Mouse (Mus musculus) T-helper 2 cell (primary cell): Measurements from ENCODE around the gene Psma3.

Source experiments
- in situ Hi-C: fragments of 300-600 bp; cut with MboI, MseI; formaldehyde crosslinking; loops from one replicate; pipeline ENCODE4 v1.15.1; 2025; ENCODE audit warnings: high pct_unique_total_duplicates

Gene Psma3

GRCm38 (mm10) chr12:70974441-70975266 is at the start of gene Psma3:
TSS of gene Psma3 (plus strand) at chr12:70974621.
- in situ Hi-C loops: loop anchor here (25.0 kb wide), 1 partner anchor 1812 kb away; the partner anchor contains the start of genes Lrr1 and Rps29

- in situ Hi-C loops: no loop called here
Observed at GRCm38 (mm10) chr12:70929781-70930180, 44.6 kb upstream of the Psma3 start.

GRCm38 (mm10) chr12:70937150-70937549 is 37.3 kb upstream of the Psma3 start:
- in situ Hi-C loops: no loop called here

GRCm38 (mm10) chr12:70937571-70938384 is 36.6 kb upstream of the Psma3 start, which contains the start of gene Actr10:
TSS of gene Actr10 (plus strand) at chr12:70937857.
- in situ Hi-C loops: no loop called here

GRCm38 (mm10) chr12:70940806-70941205 is 33.6 kb upstream of the Psma3 start:
- in situ Hi-C loops: loop anchor here (10.0 kb wide), 1 partner anchor 1626 kb away; no protein-coding TSS in a partner anchor

GRCm38 (mm10) chr12:70944181-70944580 is 30.2 kb upstream of the Psma3 start:
- in situ Hi-C loops: loop anchor here (10.0 kb wide), 1 partner anchor 1629 kb away; no protein-coding TSS in a partner anchor

- in situ Hi-C loops: loop anchor here (10.0 kb wide), 1 partner anchor 1632 kb away; no protein-coding TSS in a partner anchor
Observed at GRCm38 (mm10) chr12:70946585-70947256, 27.7 kb upstream of the Psma3 start.

- in situ Hi-C loops: loop anchor here (25.0 kb wide), 1 partner anchor 1796 kb away; the partner anchor contains the start of genes Lrr1 and Rps29
Observed at GRCm38 (mm10) chr12:70958640-70959039, 15.8 kb upstream of the Psma3 start.

- in situ Hi-C loops: loop anchor here (5.0 to 25.0 kb wide), 2 partner anchors 50 to 1805 kb away; partner anchors contain the start of genes Arid4a, Lrr1 and Rps29
Observed at GRCm38 (mm10) chr12:70967581-70967980, 6.8 kb upstream of the Psma3 start.

GRCm38 (mm10) chr12:70968141-70968790 is 6.2 kb upstream of the Psma3 start:
- in situ Hi-C loops: loop anchor here (5.0 to 25.0 kb wide), 2 partner anchors 49 to 1806 kb away; partner anchors contain the start of genes Arid4a, Lrr1 and Rps29

- in situ Hi-C loops: loop anchor here (5.0 to 25.0 kb wide), 2 partner anchors 48 to 1807 kb away; partner anchors contain the start of genes Arid4a, Lrr1 and Rps29
Observed at GRCm38 (mm10) chr12:70968791-70969307, 5.6 kb upstream of the Psma3 start.

GRCm38 (mm10) chr12:70969485-70970184 is 4.8 kb upstream of the Psma3 start:
- in situ Hi-C loops: loop anchor here (5.0 to 25.0 kb wide), 2 partner anchors 48 to 1807 kb away; partner anchors contain the start of genes Arid4a, Lrr1 and Rps29

- in situ Hi-C loops: loop anchor here (25.0 kb wide), 1 partner anchor 1812 kb away; the partner anchor contains the start of genes Lrr1 and Rps29
Observed at GRCm38 (mm10) chr12:70973831-70974230, 590 bp upstream of the Psma3 start.

- in situ Hi-C loops: no loop called here
Observed at GRCm38 (mm10) chr12:70975406-70975805, 985 bp downstream of the Psma3 start.

GRCm38 (mm10) chr12:70975891-70976290 is 1.5 kb downstream of the Psma3 start:
- in situ Hi-C loops: no loop called here

- in situ Hi-C loops: no loop called here
Observed at GRCm38 (mm10) chr12:70978345-70978744, 3.9 kb downstream of the Psma3 start.

GRCm38 (mm10) chr12:70984855-70985550 is 10.6 kb downstream of the Psma3 start:
- in situ Hi-C loops: no loop called here

- in situ Hi-C loops: no loop called here
Observed at GRCm38 (mm10) chr12:70997225-70997624, 22.8 kb downstream of the Psma3 start.

GRCm38 (mm10) chr12:70999423-70999903 is 25.0 kb downstream of the Psma3 start:
- in situ Hi-C loops: no loop called here
